Mouse (Mus musculus) liver, adult 2 months (tissue): Measurements from ENCODE around the gene Bcl2a1d.
"Not testable (repeated sequence)": the region's sequence is repeated elsewhere in the genome, so short reads cannot be mapped to it uniquely, and the experiment has no call there.

ENCODE experiments used
- CTCF ChIP-seq: fragments of 200-500 bp; IDR thresholded peaks from 2 replicates; pipeline ENCODE4 v1.5.1; 2011; ENCODE audit warnings: low read depth, low read length, control low read depth
- POLR2A ChIP-seq: fragments of 200-500 bp; IDR thresholded peaks from 2 replicates; pipeline ENCODE4 v1.6.1; 2011; ENCODE audit warnings: low read length, control low read depth; ENCODE audit not compliant: insufficient read depth; ENCODE audit errors: extremely low read depth

GRCm38 (mm10) chr9:88719073-88719921, 12.4 kb downstream of the Bcl2a1d start:
- TF ChIP-seq CTCF, POLR2A: not testable (repeated sequence)
